Mouse (Mus musculus) ES-E14 (cell line): Measurements from ENCODE around the gene Dctd.

Source experiments
- CHD2 ChIP-seq: IDR thresholded peaks from 2 replicates; pipeline ENCODE4 v1.6.1; 2014; ENCODE audit warnings: mild to moderate bottlenecking, low read depth, low read length, inconsistent platforms
- MAFK ChIP-seq: IDR thresholded peaks from 2 replicates; pipeline ENCODE4 v1.6.1; 2014; ENCODE audit warnings: mild to moderate bottlenecking, low read depth, low read length, inconsistent platforms; ENCODE audit not compliant: insufficient read depth
- ZNF384 ChIP-seq: IDR thresholded peaks from 2 replicates; pipeline ENCODE4 v1.6.1; 2012; ENCODE audit warnings: low read depth, low read length, inconsistent platforms

DNA sequence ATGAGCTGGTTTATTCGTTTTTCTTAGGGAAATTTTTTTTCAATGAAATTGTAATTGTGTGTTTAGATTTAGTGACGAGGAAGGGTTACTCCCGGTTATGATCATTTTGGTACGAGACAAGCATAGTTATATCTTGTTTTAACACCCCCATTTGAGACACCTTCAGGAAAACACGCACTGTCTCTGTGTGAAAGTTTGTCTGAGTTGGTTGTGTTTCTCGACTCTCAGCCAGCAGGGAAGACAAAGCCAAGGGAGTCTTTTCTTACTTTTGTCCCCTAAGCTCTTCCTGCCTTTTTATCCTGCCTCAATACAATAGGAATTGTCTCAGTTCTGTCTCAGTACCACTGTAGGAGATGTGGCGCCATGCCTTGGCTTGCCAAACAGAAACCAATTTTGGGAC lies 84.9 kb downstream of the Dctd start:
- TF ChIP-seq CHD2 = no peak
- TF ChIP-seq ZNF384 = no peak
- no peak for TF ChIP-seq MAFK
